Mouse (Mus musculus): ENCODE measurements around the gene Nsmce3. TPM values are rescaled to one million over a fixed set of nuclear protein-coding genes. Genes with fewer than 3 reads are reported as not detected.

The Nsmce3 gene
- 11.6 and 12.5 TPM in 2 replicates for polyA plus RNA-seq (2016; fragmentation: Nextera tagmentation; extraction: Ambion mirVana)

DNA sequence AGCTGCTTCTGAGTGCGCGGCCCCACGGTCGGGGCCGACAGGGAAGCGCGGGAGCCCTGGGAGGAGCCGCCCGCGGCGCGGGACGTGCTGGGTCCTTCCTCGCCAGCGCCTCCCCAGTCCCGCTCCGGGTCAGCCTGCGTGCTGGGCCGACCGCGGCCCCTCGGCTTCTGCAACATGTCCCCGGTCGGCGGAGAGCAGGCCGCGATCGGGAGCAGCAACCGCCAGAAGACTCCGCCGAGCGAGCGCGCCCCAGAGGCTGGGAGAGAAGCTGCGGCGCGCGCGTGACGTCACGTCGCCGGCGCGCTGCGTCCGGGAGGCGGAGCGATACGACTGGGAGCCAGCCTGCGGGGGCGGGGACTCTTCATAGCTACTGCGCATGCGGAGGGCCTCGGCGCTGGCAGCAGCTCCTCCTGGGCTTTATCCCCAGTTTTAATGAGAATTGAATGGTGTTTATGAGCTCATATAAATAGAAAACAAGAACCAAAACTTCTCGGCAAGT, at the start of gene Nsmce3:
Gene Nsmce3 (minus strand): TSS at position 255 of the 499 bp plus-strand sequence.
- H3K27ac ChIP-seq (replicated peaks), result peak within 1 kb of the TSS; percentile 97
- no peaks in the 10 kb centered on the region for H3K27me3 ChIP-seq (ENCODE audit: low read depth, poor library complexity, severe bottlenecking)
- peaks cover 43% of the 10 kb centered on the region for H3K4me1 ChIP-seq
- peaks cover 15% of the 10 kb centered on the region for H3K36me3 ChIP-seq
- peak within 1 kb of the TSS; percentile 73 for H3K4me3 ChIP-seq
- WGBS, result under 1% methylated on average over 57 of the region's 57 CpGs
- peak; percentile 94 for DNase-seq (ENCODE audit: low spot score)
- H3K9me3 ChIP-seq (replicated peaks), result no peaks in the 10 kb centered on the region

DNA sequence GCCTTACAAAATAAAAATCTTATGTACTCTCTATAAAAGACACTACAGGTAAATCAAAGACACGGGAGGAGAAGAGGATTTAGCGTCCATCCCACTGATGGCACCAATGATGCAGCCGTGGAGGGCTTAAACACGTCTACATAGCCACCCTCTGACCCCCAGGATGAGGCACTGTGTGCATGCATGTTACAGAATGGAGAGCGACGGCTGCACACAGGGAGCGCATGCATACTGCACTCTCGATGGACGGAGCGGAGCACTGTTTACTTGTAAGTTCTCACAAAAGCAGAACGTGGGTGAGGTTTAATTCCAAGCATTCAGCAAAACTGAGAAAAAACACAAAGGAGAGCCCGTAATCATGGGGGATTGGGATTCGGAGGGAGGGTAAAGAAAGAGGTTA, 48.4 kb upstream of the Nsmce3 start:
- Histone ChIP-seq H3K27ac (replicated peaks) (no peak overlapping the region), H3K4me1 (peaks cover 14% of the 10 kb centered on the region), H3K36me3 (no peaks in the 10 kb centered on the region), H3K27me3 (ENCODE audit: low read depth, poor library complexity, severe bottlenecking) (no peaks in the 10 kb centered on the region), H3K9me3 (replicated peaks) (no peaks in the 10 kb centered on the region), H3K4me3 (no peak overlapping the region)
- no peak for DNase-seq (ENCODE audit: low spot score)
- 75% methylated on average over 13 of the region's 13 CpGs for WGBS

DNA sequence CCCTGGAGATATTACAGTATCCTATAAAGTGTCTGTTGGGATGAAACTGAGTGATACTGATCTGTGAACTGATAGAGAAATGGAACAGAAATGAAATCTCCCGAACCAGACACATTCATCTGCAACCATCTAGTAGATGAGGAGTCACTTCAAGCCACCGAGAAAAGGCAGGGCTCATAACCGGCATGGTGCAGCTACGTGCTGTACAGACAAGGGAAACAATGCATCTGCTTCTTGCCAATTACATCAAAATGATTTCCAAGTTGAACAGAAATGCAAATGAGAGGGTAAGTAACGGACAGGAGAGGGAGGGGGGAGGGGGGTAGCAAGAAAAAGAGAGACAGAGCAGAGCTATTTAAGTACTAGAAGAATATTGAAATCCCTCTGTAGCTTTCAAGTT, 47.9 kb upstream of the Nsmce3 start:
- H3K36me3 ChIP-seq, result no peaks in the 10 kb centered on the region
- H3K27me3 ChIP-seq (ENCODE audit: low read depth, poor library complexity, severe bottlenecking), result no peaks in the 10 kb centered on the region
- DNase-seq (ENCODE audit: low spot score), result no peak
- no peak overlapping the region for H3K4me3 ChIP-seq
- peaks cover 14% of the 10 kb centered on the region for H3K4me1 ChIP-seq
- H3K9me3 ChIP-seq (replicated peaks), result no peaks in the 10 kb centered on the region
- no peak overlapping the region for H3K27ac ChIP-seq (replicated peaks)
- 79% methylated on average over 5 of the region's 5 CpGs for WGBS

DNA sequence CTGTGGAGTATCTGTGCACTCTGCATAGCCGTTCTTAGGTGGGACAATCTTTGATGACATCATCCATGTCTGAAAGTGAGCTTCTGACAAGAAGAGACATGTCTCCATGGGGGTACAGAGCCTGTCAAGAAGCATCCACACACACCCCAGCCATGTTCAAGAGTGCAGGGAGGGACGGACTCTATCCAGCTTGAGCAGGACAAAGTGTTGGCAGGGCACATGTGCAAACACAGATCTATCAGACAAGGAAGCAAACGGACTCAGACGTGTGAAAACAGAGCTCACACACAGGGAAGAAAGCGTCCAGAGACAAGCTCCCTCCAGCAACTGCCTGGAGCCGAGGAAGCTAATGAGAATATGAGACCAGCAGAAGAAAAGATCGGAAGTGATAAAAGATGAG, 43.9 kb upstream of the Nsmce3 start:
- Histone ChIP-seq H3K36me3 (no peaks in the 10 kb centered on the region), H3K4me1 (peaks cover 10% of the 10 kb centered on the region), H3K4me3 (no peak overlapping the region), H3K27me3 (ENCODE audit: low read depth, poor library complexity, severe bottlenecking) (no peaks in the 10 kb centered on the region), H3K27ac (replicated peaks) (no peak overlapping the region), H3K9me3 (replicated peaks) (no peaks in the 10 kb centered on the region)
- no peak for DNase-seq (ENCODE audit: low spot score)
- 73% methylated on average over 7 of the region's 7 CpGs for WGBS

DNA sequence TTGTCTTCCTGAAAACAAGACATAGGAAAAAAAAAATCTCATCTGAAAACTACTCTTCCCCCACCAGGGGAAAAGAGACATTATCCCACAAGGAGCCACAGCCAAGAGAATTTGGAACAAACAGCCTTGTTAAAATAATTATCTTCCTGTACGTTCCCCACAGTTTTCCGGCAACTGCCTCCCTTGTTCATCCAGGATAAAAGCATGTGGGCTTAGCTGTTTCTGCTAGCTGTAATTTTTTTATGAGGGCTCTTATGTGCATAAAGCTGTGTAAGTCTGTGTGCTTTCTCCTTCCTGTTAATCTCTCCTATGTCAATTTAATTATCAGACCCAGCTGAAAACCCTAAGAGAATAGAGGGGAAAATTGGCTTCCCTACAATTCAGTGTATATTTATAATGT, 42.3 kb upstream of the Nsmce3 start:
- H3K4me1 ChIP-seq, result no peaks in the 10 kb centered on the region; the same call in 1 of the 2 replicates
- DNase-seq (ENCODE audit: low spot score), result no peak
- 82% methylated on average over 2 of the region's 2 CpGs for WGBS
- H3K27me3 ChIP-seq (ENCODE audit: low read depth, poor library complexity, severe bottlenecking), result no peaks in the 10 kb centered on the region
- H3K4me3 ChIP-seq, result no peak overlapping the region
- H3K27ac ChIP-seq (replicated peaks), result no peak overlapping the region
- H3K9me3 ChIP-seq (replicated peaks), result no peaks in the 10 kb centered on the region
- no peaks in the 10 kb centered on the region for H3K36me3 ChIP-seq

DNA sequence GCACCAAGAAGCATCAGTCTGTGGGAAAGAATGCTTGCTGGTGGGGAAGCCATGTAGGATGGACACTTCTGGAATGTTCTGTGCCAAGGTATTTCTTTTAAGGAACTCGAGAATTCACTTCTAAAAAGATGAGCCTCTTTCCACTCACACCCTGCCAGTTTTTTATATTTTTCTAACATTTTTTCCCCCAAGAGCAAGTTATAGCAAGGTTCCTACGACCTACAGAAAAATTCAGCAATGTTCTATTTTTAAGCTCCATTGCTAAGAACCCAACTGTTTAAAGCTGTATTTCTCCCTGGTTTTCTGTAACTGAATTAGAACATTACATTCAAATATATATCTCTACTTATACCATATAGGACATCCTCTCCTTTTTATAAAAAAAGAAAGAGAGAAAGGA, 39.1 kb upstream of the Nsmce3 start:
- no peak overlapping the region for H3K27ac ChIP-seq (replicated peaks)
- WGBS, result 88% methylated on average over 2 of the region's 2 CpGs
- DNase-seq (ENCODE audit: low spot score), result no peak

DNA sequence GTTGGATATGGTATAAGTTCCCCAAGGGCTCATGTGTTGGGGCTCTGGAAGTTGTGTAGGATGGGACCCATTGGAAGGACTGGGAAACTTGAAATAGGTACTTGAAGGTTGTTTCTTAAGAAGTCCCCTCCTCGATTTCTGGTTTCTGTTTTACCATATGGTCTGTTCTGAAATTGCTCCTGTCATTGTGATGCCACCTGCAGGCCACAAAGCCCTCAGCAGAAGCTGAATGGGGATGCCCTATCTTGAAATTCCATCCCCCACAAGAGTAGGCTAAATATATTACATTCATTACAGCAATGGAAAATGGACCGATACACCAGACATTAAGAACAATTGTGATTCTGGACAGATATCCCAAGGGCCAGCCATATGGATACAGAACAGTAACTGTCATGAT, 37.4 kb upstream of the Nsmce3 start:
- DNase-seq (ENCODE audit: low spot score), result no peak
- whole genome bisulfite sequencing, result 90% methylated on average over 2 of the region's 2 CpGs

More for the DNA sequence above, 39.1 kb upstream of the Nsmce3 start:
- H3K36me3 ChIP-seq, result no peaks in the 10 kb centered on the region
- no peaks in the 10 kb centered on the region for H3K27me3 ChIP-seq (ENCODE audit: low read depth, poor library complexity, severe bottlenecking)
- no peaks in the 10 kb centered on the region; the same call in 1 of the 2 replicates for H3K4me1 ChIP-seq
- H3K4me3 ChIP-seq, result no peak overlapping the region
- no peaks in the 10 kb centered on the region; the same call in 1 of the 2 replicates for H3K9me3 ChIP-seq (replicated peaks)

DNA sequence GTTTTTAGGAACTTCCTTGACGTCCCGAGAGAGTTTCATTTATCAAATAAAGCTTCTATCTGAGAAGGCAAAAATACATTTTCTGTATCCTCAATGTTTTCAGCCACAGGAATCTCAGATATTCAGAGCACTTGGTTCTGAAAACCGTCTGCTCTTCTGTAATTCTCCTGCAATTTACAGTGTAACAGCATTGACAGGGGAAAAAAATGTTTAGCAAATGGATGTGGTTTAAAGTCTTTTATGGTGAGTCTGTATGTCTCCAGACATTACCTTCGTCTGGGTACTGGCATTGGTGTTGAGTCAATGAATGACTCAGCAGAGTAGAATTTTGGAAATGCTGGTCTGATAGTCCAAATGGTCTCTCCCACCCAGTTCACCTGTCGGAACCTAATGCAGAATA, 34.2 kb upstream of the Nsmce3 start:
- WGBS, result 82% methylated on average over 5 of the region's 5 CpGs
- Histone ChIP-seq H3K27ac (replicated peaks) (no peak overlapping the region), H3K36me3 (no peaks in the 10 kb centered on the region), H3K27me3 (ENCODE audit: low read depth, poor library complexity, severe bottlenecking) (no peaks in the 10 kb centered on the region), H3K9me3 (replicated peaks) (no peaks in the 10 kb centered on the region; the same call in 1 of the 2 replicates), H3K4me3 (no peak overlapping the region), H3K4me1 (no peaks in the 10 kb centered on the region)
- no peak for DNase-seq (ENCODE audit: low spot score)

More for the DNA sequence above, 37.4 kb upstream of the Nsmce3 start:
- no peaks in the 10 kb centered on the region; the same call in 1 of the 2 replicates for H3K9me3 ChIP-seq (replicated peaks)
- H3K4me3 ChIP-seq, result no peak overlapping the region
- no peaks in the 10 kb centered on the region for H3K27me3 ChIP-seq (ENCODE audit: low read depth, poor library complexity, severe bottlenecking)
- H3K36me3 ChIP-seq, result no peaks in the 10 kb centered on the region
- no peak overlapping the region for H3K27ac ChIP-seq (replicated peaks)
- no peaks in the 10 kb centered on the region for H3K4me1 ChIP-seq

DNA sequence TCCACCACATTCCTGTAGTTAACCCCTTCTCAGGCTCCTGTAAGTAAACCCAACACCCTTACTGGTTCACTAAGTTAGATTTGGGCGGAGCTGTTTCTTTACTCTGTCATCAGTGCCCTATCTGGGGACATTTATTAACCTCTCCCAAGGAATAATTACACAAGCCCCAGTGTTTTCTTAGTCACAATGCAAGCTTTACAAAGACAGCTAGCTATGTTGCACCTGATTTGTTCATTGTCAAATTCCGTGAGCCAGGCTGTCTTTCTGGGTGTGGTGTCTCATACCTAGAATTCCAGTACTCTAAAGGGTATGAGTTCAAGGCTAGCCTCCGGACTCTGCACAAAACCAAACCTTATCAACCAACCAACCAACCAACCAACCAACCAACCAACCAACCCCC, 32.7 kb upstream of the Nsmce3 start:
- Histone ChIP-seq H3K36me3 (no peaks in the 10 kb centered on the region), H3K4me1 (no peaks in the 10 kb centered on the region), H3K4me3 (no peak overlapping the region), H3K27ac (replicated peaks) (no peak overlapping the region), H3K27me3 (ENCODE audit: low read depth, poor library complexity, severe bottlenecking) (no peaks in the 10 kb centered on the region), H3K9me3 (replicated peaks) (no peaks in the 10 kb centered on the region; the same call in 1 of the 2 replicates)
- WGBS, result 90% methylated on average over 3 of the region's 3 CpGs
- no peak for DNase-seq (ENCODE audit: low spot score)

DNA sequence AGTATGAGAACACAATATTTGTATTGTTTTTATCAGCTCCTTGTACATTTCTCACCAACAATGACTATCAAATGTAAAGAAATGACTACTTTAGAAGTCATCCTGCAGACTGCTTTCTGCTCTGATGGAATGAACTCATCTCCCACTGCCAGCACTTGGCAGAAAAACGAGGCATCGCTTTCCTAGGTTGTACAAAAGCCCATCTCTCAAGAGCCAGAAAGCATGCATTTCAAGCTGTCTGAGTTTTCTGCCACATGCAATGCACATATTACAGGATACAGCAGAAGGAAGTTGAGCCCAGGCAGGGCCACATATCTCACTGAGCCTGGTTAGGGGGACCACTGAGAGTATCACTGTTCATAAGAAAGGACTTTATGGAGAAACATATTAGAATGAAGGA, 27.5 kb upstream of the Nsmce3 start:
- no peaks in the 10 kb centered on the region for H3K27me3 ChIP-seq (ENCODE audit: low read depth, poor library complexity, severe bottlenecking)
- no peak overlapping the region for H3K27ac ChIP-seq (replicated peaks)
- H3K4me3 ChIP-seq, result no peak overlapping the region
- no peaks in the 10 kb centered on the region for H3K9me3 ChIP-seq (replicated peaks)
- no peak for DNase-seq (ENCODE audit: low spot score)
- 0 out of 2 replicates have a peak, but pooled peaks cover 5% of the 10 kb centered on the region for H3K4me1 ChIP-seq
- no peaks in the 10 kb centered on the region for H3K36me3 ChIP-seq
- 78% methylated on average over 2 of the region's 2 CpGs for WGBS

DNA sequence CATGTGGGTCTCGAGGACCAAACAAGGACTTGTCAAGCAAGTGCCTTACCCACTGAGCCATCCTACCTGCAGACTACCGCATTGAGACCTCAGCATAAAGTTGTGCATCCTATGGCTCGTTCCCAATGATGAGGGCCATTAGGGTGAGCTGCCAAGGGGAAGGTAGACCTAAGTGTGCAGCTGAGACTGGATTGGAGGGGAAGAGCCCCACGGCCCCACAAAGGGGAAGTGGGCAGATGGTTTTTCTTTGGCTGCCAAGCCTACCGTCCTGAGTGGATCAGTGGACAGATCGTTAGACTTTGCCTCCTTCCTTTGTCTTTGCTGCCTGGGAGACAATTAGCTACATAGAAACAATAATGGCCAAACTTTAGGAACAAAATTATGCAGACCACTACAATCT, 23.8 kb upstream of the Nsmce3 start:
- Histone ChIP-seq H3K27ac (replicated peaks) (no peak overlapping the region), H3K9me3 (replicated peaks) (no peaks in the 10 kb centered on the region), H3K27me3 (ENCODE audit: low read depth, poor library complexity, severe bottlenecking) (no peaks in the 10 kb centered on the region), H3K36me3 (no peaks in the 10 kb centered on the region), H3K4me3 (no peak overlapping the region), H3K4me1 (peaks cover 7% of the 10 kb centered on the region; the same call in 1 of the 2 replicates)
- WGBS, result 91% methylated on average over 6 of the region's 6 CpGs
- no peak for DNase-seq (ENCODE audit: low spot score)

DNA sequence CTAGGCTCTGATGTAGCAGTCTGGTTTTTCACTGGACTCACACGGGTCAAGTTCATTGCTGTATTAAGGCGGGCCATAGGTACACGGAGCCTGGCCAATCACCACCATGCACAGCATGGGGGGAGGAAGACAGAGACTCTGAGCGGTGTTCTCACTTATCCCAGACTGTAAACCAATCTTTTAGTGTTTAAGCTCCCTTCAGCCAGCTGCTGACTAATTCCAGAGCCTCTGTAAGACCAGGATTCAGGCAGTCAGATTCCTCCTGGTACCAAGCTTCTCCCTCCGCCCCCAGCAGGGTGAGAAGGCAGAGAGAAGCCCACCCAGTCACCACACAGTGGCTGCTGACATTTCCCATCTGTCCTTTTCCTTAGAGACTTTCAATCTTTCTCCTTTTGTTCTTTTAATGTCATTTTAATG, 22.9 kb upstream of the Nsmce3 start:
- no peaks in the 10 kb centered on the region for H3K9me3 ChIP-seq (replicated peaks)
- H3K4me3 ChIP-seq, result no peak overlapping the region
- no peaks in the 10 kb centered on the region for H3K36me3 ChIP-seq
- H3K27ac ChIP-seq (replicated peaks), result no peak overlapping the region
- WGBS, result 66% methylated on average over 5 of the region's 5 CpGs
- H3K4me1 ChIP-seq, result peaks cover 7% of the 10 kb centered on the region; the same call in 1 of the 2 replicates
- H3K27me3 ChIP-seq (ENCODE audit: low read depth, poor library complexity, severe bottlenecking), result no peaks in the 10 kb centered on the region
- DNase-seq (ENCODE audit: low spot score), result no peak

DNA sequence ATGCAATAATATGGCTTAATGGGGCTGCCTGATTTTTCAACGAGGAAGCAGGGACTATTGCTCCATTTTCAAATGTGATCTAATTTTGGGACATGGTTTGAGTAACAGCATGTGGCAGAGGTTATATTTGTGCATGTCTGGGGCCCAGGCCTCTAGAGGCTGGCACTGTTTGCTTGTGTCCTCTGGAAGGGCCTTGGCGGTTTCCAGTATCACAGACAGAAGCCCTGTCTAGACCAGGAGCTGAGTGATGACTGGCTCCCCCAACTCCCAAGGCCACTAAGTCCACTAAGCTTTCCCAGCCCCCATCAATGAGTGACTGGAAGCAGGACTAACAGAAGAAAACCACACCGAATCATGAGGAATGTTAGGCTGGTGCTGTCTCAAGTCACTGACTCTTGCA, 18.3 kb upstream of the Nsmce3 start:
- 83% methylated on average over 3 of the region's 3 CpGs for WGBS
- Histone ChIP-seq H3K27me3 (ENCODE audit: low read depth, poor library complexity, severe bottlenecking) (no peaks in the 10 kb centered on the region), H3K27ac (replicated peaks) (no peak overlapping the region), H3K9me3 (replicated peaks) (no peaks in the 10 kb centered on the region), H3K4me3 (no peak overlapping the region), H3K4me1 (peaks cover 7% of the 10 kb centered on the region; the same call in 1 of the 2 replicates), H3K36me3 (no peaks in the 10 kb centered on the region)
- DNase-seq (ENCODE audit: low spot score), result no peak

DNA sequence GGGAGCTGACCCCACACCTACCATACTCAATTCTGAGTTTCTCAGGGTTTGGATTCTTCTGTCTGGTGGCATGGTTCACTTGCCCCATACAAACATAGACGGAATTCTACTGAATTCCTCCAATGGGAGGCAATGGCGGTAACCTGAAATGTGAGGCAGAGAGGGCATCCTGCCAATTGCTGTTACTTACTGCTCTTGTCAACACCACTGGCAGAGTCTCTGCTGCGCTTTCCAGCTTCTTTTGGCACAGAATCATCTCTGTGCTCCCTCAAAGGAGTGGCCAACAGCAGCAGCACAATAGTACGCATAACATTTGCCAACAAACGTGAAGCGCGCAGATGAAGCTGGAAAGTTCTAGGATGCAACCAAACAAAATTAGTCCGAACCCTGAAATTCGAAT, 17.1 kb upstream of the Nsmce3 start:
- no peaks in the 10 kb centered on the region for H3K27me3 ChIP-seq (ENCODE audit: low read depth, poor library complexity, severe bottlenecking)
- DNase-seq (ENCODE audit: low spot score), result no peak
- H3K27ac ChIP-seq (replicated peaks), result no peak overlapping the region
- H3K4me3 ChIP-seq, result no peak overlapping the region
- H3K36me3 ChIP-seq, result no peaks in the 10 kb centered on the region
- 93% methylated on average over 9 of the region's 9 CpGs for WGBS
- no peaks in the 10 kb centered on the region for H3K4me1 ChIP-seq
- H3K9me3 ChIP-seq (replicated peaks), result no peaks in the 10 kb centered on the region

All from midbrain, embryonic 10.5 days (tissue).